Mouse (Mus musculus) liver, embryonic 12.5 days (tissue): Measurements from ENCODE around the gene Zfp473. TPM values are rescaled to one million over a fixed set of nuclear protein-coding genes. Genes with fewer than 3 reads are reported as not detected.

Source experiments
- ATAC-seq: fragments of 200-750 bp; cut with Nextera tagmentation; 2 replicates; pipeline ENCODE4 v1.8.0; 2017; ENCODE audit warnings: moderate number of reproducible peaks, mild to moderate bottlenecking, moderate library complexity
- H3K27ac ChIP-seq: fragments of 300-500 bp; sonication (generic); 2 replicates; pipeline ENCODE4 v1.5.1; 2016; ENCODE audit warnings: mild to moderate bottlenecking
- H3K27me3 ChIP-seq: fragments of 300-500 bp; sonication (generic); replicated peaks from 2 replicates; pipeline ENCODE4 v1.6.1; 2016; ENCODE audit warnings: mild to moderate bottlenecking, moderate library complexity
- H3K36me3 ChIP-seq: fragments of 300-500 bp; sonication (generic); 2 replicates; pipeline ENCODE4 v1.6.1; 2016; ENCODE audit warnings: mild to moderate bottlenecking, moderate library complexity
- H3K4me1 ChIP-seq: fragments of 300-500 bp; sonication (generic); 2 replicates; pipeline ENCODE4 v1.6.1; 2016
- H3K4me2 ChIP-seq: fragments of 300-500 bp; sonication (generic); 2 replicates; pipeline ENCODE4 v1.6.1; 2016; ENCODE audit warnings: mild to moderate bottlenecking, moderate library complexity
- H3K4me3 ChIP-seq: fragments of 300-500 bp; sonication (generic); 2 replicates; pipeline ENCODE4 v1.5.1; 2016; ENCODE audit warnings: mild to moderate bottlenecking, moderate library complexity
- H3K9ac ChIP-seq: fragments of 300-500 bp; sonication (generic); 2 replicates; pipeline ENCODE4 v1.6.1; 2016; ENCODE audit warnings: mild to moderate bottlenecking, moderate library complexity
- H3K9me3 ChIP-seq: fragments of 300-500 bp; sonication (generic); replicated peaks from 2 replicates; pipeline ENCODE4 v1.6.1; 2016; ENCODE audit warnings: mild to moderate bottlenecking, moderate library complexity
- WGBS: fragments of 180-500 bp; shearing (Covaris S2); methylation state at CpG from one replicate; pipeline ENCODE4 v1.1.7; 2016; ENCODE audit not compliant: insufficient replicate concordance; 5-methylcytosine and 5-hydroxymethylcytosine counted together
- polyA plus RNA-seq: library from polyadenylated mRNA; unstranded; fragments of >200 nt; fragmentation: Nextera tagmentation; extraction: Ambion mirVana; gene quantifications from 2 replicates; pipeline ENCODE4 v1.2.1, GENCODE M21; 2016

Gene Zfp473
- polyA plus RNA-seq, 1 experiment from 2014 or later, result 1.7 TPM

DNA sequence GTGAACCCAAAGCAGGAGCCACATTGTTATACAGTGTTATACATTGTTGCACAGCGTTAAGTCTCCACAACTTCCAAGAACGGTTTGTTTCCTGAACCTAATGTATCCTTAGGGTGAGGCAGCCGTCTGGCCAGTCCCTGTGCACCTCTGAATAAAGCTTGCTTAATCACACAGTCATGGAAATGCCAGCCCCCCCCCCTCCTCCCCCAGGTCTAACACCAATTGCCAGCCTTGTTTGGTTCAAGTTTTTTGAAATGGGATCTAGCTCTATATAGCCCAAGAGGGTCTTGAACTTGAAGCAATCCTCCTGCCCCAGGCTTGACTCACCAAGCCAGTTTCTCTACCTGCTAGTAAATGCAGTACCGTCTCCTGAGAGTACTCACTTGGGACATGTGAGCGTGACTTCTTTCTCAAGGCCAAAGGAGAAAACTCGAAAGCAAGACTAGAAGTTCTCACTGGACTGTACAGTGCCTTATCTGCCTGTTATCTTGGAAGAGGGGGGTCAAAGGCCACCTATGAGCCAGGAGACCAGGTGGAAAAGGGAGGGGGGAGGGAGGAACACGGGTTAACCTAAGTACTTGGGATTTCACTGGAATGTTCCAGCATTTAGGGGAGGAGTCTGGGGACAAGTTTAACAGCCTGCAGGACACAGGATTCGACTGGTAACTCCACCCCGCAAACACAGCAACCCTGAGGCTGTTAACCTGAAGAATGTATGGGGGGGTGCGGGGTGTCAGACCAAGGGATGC, 57.2 kb downstream of the Zfp473 start:
- no peak for ATAC-seq
- Histone ChIP-seq H3K9me3 (no peaks in the 10 kb centered on the region), H3K4me3 (no peak overlapping the region), H3K27me3 (peaks cover 30% of the 10 kb centered on the region; the same call in 1 of the 2 replicates), H3K4me2 (no peak overlapping the region), H3K36me3 (no peaks in the 10 kb centered on the region), H3K9ac (no peak overlapping the region), H3K27ac (no peak overlapping the region), H3K4me1 (peaks cover 13% of the 10 kb centered on the region)
- 49% methylated on average over 10 of the region's 10 CpGs for WGBS

- no peak overlapping the region for H3K4me2 ChIP-seq
- no peaks in the 10 kb centered on the region for H3K36me3 ChIP-seq
- no peaks in the 10 kb centered on the region for H3K9me3 ChIP-seq
- 0 out of 2 replicates have a peak, but pooled peaks cover 5% of the 10 kb centered on the region for H3K27me3 ChIP-seq
- no peak overlapping the region for H3K4me3 ChIP-seq
- H3K4me1 ChIP-seq, result no peaks in the 10 kb centered on the region
- WGBS, result 74% methylated on average over 7 of the region's 7 CpGs
- H3K27ac ChIP-seq, result no peak overlapping the region
- ATAC-seq, result no peak
- no peak overlapping the region for H3K9ac ChIP-seq
Observed at GRCm38 (mm10) chr7:44689331-44689730, 61.5 kb downstream of the Zfp473 start.

- no peak for ATAC-seq
- H3K27me3 ChIP-seq, result 0 out of 2 replicates have a peak, but pooled peaks cover 3% of the 10 kb centered on the region
- no peak overlapping the region for H3K27ac ChIP-seq
- no peak overlapping the region for H3K4me3 ChIP-seq
- H3K9me3 ChIP-seq, result no peaks in the 10 kb centered on the region
- no peak overlapping the region for H3K4me2 ChIP-seq
- WGBS, result 66% methylated on average over 3 of the region's 3 CpGs
- no peak overlapping the region for H3K9ac ChIP-seq
- no peaks in the 10 kb centered on the region for H3K4me1 ChIP-seq
- no peaks in the 10 kb centered on the region for H3K36me3 ChIP-seq
Observed at GRCm38 (mm10) chr7:44688890-44689289, 62.0 kb downstream of the Zfp473 start.

- 40% methylated on average over 17 of the region's 17 CpGs for WGBS
- no peak overlapping the region for H3K4me2 ChIP-seq
- no peaks in the 10 kb centered on the region for H3K27me3 ChIP-seq
- H3K36me3 ChIP-seq, result no peaks in the 10 kb centered on the region
- H3K9ac ChIP-seq, result no peak overlapping the region
- ATAC-seq, result no peak
- no peaks in the 10 kb centered on the region for H3K9me3 ChIP-seq
- no peaks in the 10 kb centered on the region for H3K4me1 ChIP-seq
- H3K27ac ChIP-seq, result no peak overlapping the region
- H3K4me3 ChIP-seq, result no peak overlapping the region
Observed at GRCm38 (mm10) chr7:44685531-44686402, 65.1 kb downstream of the Zfp473 start.

GRCm38 (mm10) chr7:44683656-44684055, 67.2 kb downstream of the Zfp473 start:
- H3K4me3 ChIP-seq, result no peak overlapping the region
- no peak overlapping the region for H3K4me2 ChIP-seq
- no peaks in the 10 kb centered on the region for H3K4me1 ChIP-seq
- no peak overlapping the region for H3K9ac ChIP-seq
- no peaks in the 10 kb centered on the region for H3K9me3 ChIP-seq
- 69% methylated on average over 8 of the region's 8 CpGs for WGBS
- no peak overlapping the region for H3K27ac ChIP-seq
- no peak for ATAC-seq
- H3K36me3 ChIP-seq, result no peaks in the 10 kb centered on the region
- no peaks in the 10 kb centered on the region for H3K27me3 ChIP-seq

Other genes starting within 250 kb of the Zfp473 start
- gene Mybpc2, start 226.4 kb downstream of the Zfp473 start, polyA plus RNA-seq, result not detected in 2 replicates
- 0.08 TPM in 1 of 2 replicates, not detected in the other for gene Spib, start 219.0 kb downstream of the Zfp473 start, polyA plus RNA-seq
- 94.2 and 94.3 TPM in 2 replicates for gene Pold1, start 202.2 kb downstream of the Zfp473 start, polyA plus RNA-seq
- gene Nr1h2, start 197.1 kb downstream of the Zfp473 start, polyA plus RNA-seq, result 51.9 and 54.1 TPM in 2 replicates
- 2.5 and 3.1 TPM in 2 replicates for gene Napsa, start 178.7 kb downstream of the Zfp473 start, polyA plus RNA-seq
- 0.13 and 0.24 TPM in 2 replicates for gene Kcnc3, start 160.4 kb downstream of the Zfp473 start, polyA plus RNA-seq
- 0.13 and 0.35 TPM in 2 replicates for gene Myh14, start 80.2 kb downstream of the Zfp473 start, polyA plus RNA-seq
- gene Izumo2, start 42.3 kb downstream of the Zfp473 start, polyA plus RNA-seq, result not detected in 2 replicates
- 31.0 and 31.7 TPM in 2 replicates for gene Vrk3, start 2.6 kb downstream of the Zfp473 start, polyA plus RNA-seq
- 82.6 and 84.9 TPM in 2 replicates for gene Nup62, start 65.0 kb upstream of the Zfp473 start, polyA plus RNA-seq
- 0.59 and 0.64 TPM in 2 replicates for gene Il4i1, start 65.3 kb upstream of the Zfp473 start, polyA plus RNA-seq
- gene Atf5, start 65.6 kb upstream of the Zfp473 start, polyA plus RNA-seq, result 5.4 and 5.7 TPM in 2 replicates
- 42.7 and 45.3 TPM in 2 replicates for gene Akt1s1, start 97.9 kb upstream of the Zfp473 start, polyA plus RNA-seq
- gene Tbc1d17, start 98.0 kb upstream of the Zfp473 start, polyA plus RNA-seq, result 34.4 and 39.6 TPM in 2 replicates
- 26.1 and 26.7 TPM in 2 replicates for gene Pnkp, start 106.1 kb upstream of the Zfp473 start, polyA plus RNA-seq
- 114 and 121 TPM in 2 replicates for gene Ptov1, start 118.7 kb upstream of the Zfp473 start, polyA plus RNA-seq
- 60.4 and 61.0 TPM in 2 replicates for gene Med25, start 141.7 kb upstream of the Zfp473 start, polyA plus RNA-seq
- 9.0 and 11.4 TPM in 2 replicates for gene Fuz, start 145.0 kb upstream of the Zfp473 start, polyA plus RNA-seq
- 85.1 and 86.5 TPM in 2 replicates for gene Ap2a1, start 178.4 kb upstream of the Zfp473 start, polyA plus RNA-seq
- 0.33 TPM in 1 of 2 replicates, not detected in the other for gene Tsks, start 192.2 kb upstream of the Zfp473 start, polyA plus RNA-seq
- gene Cpt1c, start 223.8 kb upstream of the Zfp473 start, polyA plus RNA-seq, result 4.0 and 4.3 TPM in 2 replicates
- 248 and 262 TPM in 2 replicates for gene Prmt1, start 235.5 kb upstream of the Zfp473 start, polyA plus RNA-seq
- 50.4 and 55.9 TPM in 2 replicates for gene Irf3, start 246.6 kb upstream of the Zfp473 start, polyA plus RNA-seq
- 23.6 and 25.4 TPM in 2 replicates for gene Bcl2l12, start 247.7 kb upstream of the Zfp473 start, polyA plus RNA-seq